In genomic region chr13:44609606-44610005, GRCm38 (mm10) we compare ENCODE assay signal across 22 mouse cellular contexts.
"Had no signal": no experiment of that assay in that cellular context is flagged by ENCODE, and none has a peak within 500 bp of the region (broad histone marks: within the 10 kb centered on the region; RNA-seq: fewer than 3 reads in every experiment).

No protein-coding gene starts in this region.

- H3K27me3 ChIP-seq: hindbrain, embryonic 12.5 days; intestine, embryonic 15.5 days; liver, embryonic 13.5 days; liver, embryonic 15.5 days had no signal

- ATAC-seq: hindbrain, embryonic 16.5 days; inflammation-experienced regulatory T-cells, adult 6 months; intestine, embryonic 15.5 days; intestine, postnatal 0 days had no signal

- H3K9me3 ChIP-seq: hindbrain, embryonic 10.5 days; hindbrain, embryonic 12.5 days; intestine, embryonic 15.5 days; limb, embryonic 10.5 days; liver, embryonic 13.5 days; liver, embryonic 15.5 days had no signal

- H3K9ac ChIP-seq: hindbrain, embryonic 12.5 days; hindbrain, embryonic 14.5 days; intestine, embryonic 15.5 days; limb, embryonic 12.5 days; liver, embryonic 13.5 days; liver, embryonic 15.5 days had no signal

- H3K4me2 ChIP-seq: heart, embryonic 11.5 days; hindbrain, embryonic 12.5 days; hindbrain, embryonic 14.5 days; intestine, embryonic 15.5 days; limb, embryonic 12.5 days; liver, embryonic 11.5 days; liver, embryonic 13.5 days; liver, embryonic 15.5 days had no signal

- H3K4me3 ChIP-seq: gastrocnemius, adult 2 months; hindbrain, embryonic 10.5 days; hindbrain, embryonic 12.5 days; intestine, embryonic 15.5 days; layer of hippocampus, adult 2 months; left cerebral cortex, adult 2 months; limb, embryonic 10.5 days; limb, embryonic 12.5 days; liver, embryonic 13.5 days; liver, embryonic 15.5 days had no signal

- DNase-seq: gastrocnemius, postnatal 10 days; gastrocnemius, postnatal 25 days; kidney, adult 18-20 months; kidney, postnatal 14 days; kidney, postnatal 4 days; liver; liver, embryonic 13.5 days had no signal

- H3K4me1 ChIP-seq: hindbrain, embryonic 10.5 days; hindbrain, embryonic 12.5 days; intestine, embryonic 15.5 days had no signal

- H3K27ac ChIP-seq: hindbrain, embryonic 10.5 days; hindbrain, embryonic 12.5 days; hindbrain, embryonic 14.5 days; intestine, embryonic 15.5 days; layer of hippocampus, adult 2 months; left cerebral cortex, adult 2 months; liver, embryonic 13.5 days; liver, embryonic 15.5 days had no signal

- H3K36me3 ChIP-seq: hindbrain, embryonic 10.5 days; hindbrain, embryonic 12.5 days; intestine, embryonic 15.5 days; limb, embryonic 10.5 days; limb, embryonic 12.5 days; liver, embryonic 13.5 days; liver, embryonic 15.5 days had no signal
